Mouse (Mus musculus): ENCODE data around the gene Olfr66. TPM values are rescaled to one million over a fixed set of nuclear protein-coding genes. Genes with fewer than 3 reads are reported as not detected.

The Olfr66 gene
- not detected in 2 replicates for polyA plus RNA-seq (2012; rRNA removed; ENCODE audit: low replicate concordance)

DNA sequence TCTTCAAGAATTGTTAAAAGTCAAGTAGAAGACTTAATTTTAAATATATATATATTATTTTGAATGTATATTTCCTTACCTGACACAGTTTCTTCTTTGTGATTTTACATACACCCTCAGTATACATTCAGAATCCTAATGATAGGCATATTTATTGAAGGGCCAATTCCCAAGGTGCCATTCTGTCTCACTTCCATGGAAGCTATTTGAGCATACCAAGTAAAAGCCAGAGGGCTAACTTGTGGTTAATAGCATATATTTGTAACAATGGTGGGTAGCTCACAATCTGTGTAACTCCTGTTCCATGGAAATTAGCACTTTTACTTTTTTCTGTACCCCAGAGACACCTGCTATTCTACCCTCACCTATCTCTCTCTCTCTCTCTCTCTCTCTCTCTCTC, at the start of gene Olfr66:
Olfr66 (minus strand) TSS at position 101 of the 400 bp plus-strand sequence.

DNA sequence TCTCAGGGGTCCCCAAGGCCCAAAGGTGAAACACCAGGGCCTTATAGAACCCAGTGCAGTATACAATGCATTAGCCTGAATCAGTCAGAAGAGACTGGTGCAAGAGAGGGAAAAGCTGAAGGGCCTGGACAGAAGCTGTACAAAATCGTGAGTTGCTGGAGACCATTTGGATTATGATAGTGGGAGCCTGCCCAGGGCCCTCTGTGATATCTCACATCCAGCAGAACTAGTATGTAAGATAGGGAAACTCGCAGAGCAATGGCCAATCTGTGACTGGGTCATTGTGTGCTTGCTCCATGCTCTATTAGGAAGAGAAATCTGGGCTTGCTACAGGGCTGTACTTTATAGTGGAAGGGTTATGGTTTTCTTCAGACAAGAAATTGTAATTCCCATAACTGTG, 48.2 kb upstream of the Olfr66 start, which contains the start of gene Olfr632:
Olfr632 (plus strand) TSS at position 84 of the 400 bp plus-strand sequence.

DNA sequence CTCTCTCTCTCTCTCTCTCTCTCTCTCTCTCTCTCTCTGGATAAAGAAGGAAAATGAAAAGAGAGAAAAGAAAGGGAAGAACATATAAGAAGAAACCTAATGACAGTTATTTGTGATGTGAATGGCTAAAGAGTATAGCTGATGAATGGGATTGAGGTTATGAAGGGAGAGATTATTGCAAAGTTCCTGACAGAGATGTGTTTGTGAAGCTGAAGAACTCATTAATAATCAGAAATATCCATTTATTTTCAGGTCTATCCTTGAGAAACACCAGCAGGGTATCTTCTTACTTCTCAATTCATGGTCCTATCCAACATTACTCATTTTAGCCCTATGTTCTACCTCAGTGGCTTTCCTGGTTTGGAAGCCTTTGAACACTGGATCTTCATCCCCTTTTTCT, 42.5 kb upstream of the Olfr66 start, which contains the start of gene Olfr631:
Olfr631 (plus strand) TSS at position 301 of the 400 bp plus-strand sequence.

DNA sequence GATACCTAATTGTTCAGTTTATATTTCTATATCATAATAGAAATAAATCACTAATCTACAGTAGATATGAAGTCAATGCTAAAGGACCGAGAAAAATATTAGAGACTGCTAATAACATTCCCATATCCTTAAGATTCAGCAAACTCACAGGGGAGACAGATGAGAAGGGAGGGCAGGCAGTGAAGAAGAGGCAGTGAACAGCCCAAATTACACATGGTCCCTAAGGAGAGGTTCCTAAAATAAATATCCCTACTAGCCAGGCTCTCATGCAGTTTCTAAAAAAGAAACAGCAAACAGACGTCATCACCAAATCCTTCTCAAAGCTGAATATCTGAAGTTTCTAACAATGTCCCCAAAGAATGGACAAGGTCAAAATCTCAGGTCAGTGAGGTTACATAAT, 17.1 kb upstream of the Olfr66 start, which contains the start of gene Olfr65:
Olfr65 (plus strand) TSS at position 301 of the 400 bp plus-strand sequence.

DNA sequence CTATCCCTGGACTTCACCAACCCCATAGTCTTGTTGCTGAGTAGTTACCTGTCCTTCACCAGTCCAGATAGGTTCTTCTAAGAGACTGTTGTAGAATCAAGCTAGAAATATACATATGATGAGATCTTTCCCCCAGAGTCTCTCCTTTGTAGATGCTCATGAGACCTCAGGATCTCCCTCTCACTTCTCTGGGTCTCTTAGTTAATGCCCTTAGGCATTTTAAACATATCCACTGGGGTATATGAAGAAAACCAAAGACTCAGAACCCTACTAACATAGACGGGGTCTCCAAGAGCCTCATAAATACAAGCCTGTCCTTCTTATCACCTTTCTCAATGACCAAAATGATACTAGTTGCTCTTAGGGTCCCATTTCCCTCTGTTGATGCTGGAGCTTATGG, 8.3 kb upstream of the Olfr66 start, which contains the start of gene Olfr64:
Olfr64 (minus strand) TSS at position 101 of the 400 bp plus-strand sequence.

DNA sequence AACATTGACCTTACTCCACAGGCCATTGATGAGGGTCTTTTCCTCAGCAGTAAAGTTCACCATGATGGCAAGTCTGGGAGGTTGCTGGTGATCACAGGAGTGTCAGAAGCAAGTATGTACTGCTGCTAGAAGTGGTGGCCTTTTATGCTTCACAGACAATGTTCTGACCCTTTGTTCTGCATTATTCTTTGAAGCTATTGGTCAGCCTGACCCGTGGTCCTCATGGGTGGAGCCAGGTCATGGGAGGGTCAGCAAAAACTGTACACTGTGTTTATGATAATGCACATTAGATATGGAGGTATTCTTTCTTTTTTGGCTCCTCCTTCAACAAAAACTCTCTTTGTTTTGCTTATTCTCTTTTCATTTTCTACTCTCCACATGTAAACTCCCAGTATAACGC, 33.0 kb downstream of the Olfr66 start, which contains the start of gene Hbb-y:
Hbb-y (minus strand) TSS at position 127 of the 400 bp plus-strand sequence.

DNA sequence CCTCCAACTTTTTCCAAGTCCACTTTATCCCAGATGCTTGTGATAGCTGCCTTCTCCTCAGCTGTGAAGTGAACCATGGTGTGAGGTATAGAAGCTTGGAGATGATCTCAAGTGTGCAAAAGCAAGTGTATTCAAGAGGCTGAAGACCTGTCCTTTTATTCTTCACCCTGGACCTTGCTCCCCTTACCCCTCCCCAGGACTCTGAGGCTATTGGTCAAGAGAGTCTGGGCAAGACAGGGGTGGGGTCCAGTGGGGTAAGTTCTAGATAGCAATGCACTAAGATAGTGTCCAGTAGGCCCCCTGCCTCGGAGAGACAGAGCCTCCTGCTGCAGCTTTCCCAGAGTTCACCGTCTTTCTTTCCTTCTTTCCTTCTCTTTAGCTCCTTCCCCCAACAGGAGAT, 43.0 kb downstream of the Olfr66 start, which contains the start of gene Hbb-bh1:
Hbb-bh1 (minus strand) TSS at position 131 of the 400 bp plus-strand sequence.

DNA sequence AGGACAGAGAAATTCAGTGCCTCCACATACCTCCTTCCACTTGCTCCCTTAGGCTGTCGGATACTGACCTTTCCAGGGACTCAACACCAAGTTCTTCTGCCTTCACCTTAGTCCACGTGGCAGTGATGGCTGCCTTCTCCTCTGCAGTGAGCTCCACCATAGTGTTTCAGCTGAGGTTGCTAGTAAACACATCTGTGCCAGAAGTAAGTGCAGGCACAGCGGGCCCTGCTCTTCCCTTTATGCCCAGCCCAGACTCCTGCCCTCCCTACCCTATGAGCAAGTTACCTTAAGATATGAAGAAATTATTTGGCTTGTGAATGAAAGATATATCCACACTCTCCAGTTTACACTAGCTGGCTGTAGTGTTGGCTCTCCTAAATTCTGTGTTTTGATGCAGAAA, 45.8 kb downstream of the Olfr66 start, which contains the start of gene Hbb-bh2:
Hbb-bh2 (minus strand) TSS at position 253 of the 400 bp plus-strand sequence.

Other genes with a start within 250 kb of the Olfr66 start
- not detected in 2 replicates for gene Olfr622, start 243.6 kb downstream of the Olfr66 start, polyA plus RNA-seq (2012; rRNA removed; ENCODE audit: low replicate concordance)
- gene Olfr623, start 222.6 kb downstream of the Olfr66 start, polyA plus RNA-seq (2012; rRNA removed; ENCODE audit: low replicate concordance), result not detected in 2 replicates
- not detected in 2 replicates for gene Olfr624, start 215.1 kb downstream of the Olfr66 start, polyA plus RNA-seq (2012; rRNA removed; ENCODE audit: low replicate concordance)
- not detected in 2 replicates for gene Olfr625-ps1, start 203.5 kb downstream of the Olfr66 start, polyA plus RNA-seq (2012; rRNA removed; ENCODE audit: low replicate concordance)
- gene Olfr243, start 171.6 kb downstream of the Olfr66 start, polyA plus RNA-seq (2012; rRNA removed; ENCODE audit: low replicate concordance), result not detected in 2 replicates
- gene Olfr628, start 155.9 kb downstream of the Olfr66 start, polyA plus RNA-seq (2012; rRNA removed; ENCODE audit: low replicate concordance), result not detected in 2 replicates
- not detected in 2 replicates for gene Olfr629, start 141.3 kb downstream of the Olfr66 start, polyA plus RNA-seq (2012; rRNA removed; ENCODE audit: low replicate concordance)
- not detected in 2 replicates for gene Olfr630, start 128.9 kb downstream of the Olfr66 start, polyA plus RNA-seq (2012; rRNA removed; ENCODE audit: low replicate concordance)
- gene Olfr69, start 114.7 kb downstream of the Olfr66 start, polyA plus RNA-seq (2012; rRNA removed; ENCODE audit: low replicate concordance), result not detected in 2 replicates
- gene Olfr68, start 106.6 kb downstream of the Olfr66 start, polyA plus RNA-seq (2012; rRNA removed; ENCODE audit: low replicate concordance), result not detected in 2 replicates
- not detected in 2 replicates for gene Olfr67, start 94.4 kb downstream of the Olfr66 start, polyA plus RNA-seq (2012; rRNA removed; ENCODE audit: low replicate concordance)
- 34.6 and 126 TPM in 2 replicates for gene Hbb-bt, start 72.3 kb downstream of the Olfr66 start, polyA plus RNA-seq (2012; rRNA removed; ENCODE audit: low replicate concordance)
- gene Hbb-bs, start 58.2 kb downstream of the Olfr66 start, polyA plus RNA-seq (2012; rRNA removed; ENCODE audit: low replicate concordance), result 335 and 1,183 TPM in 2 replicates
- gene Hbb-bh2, start 45.7 kb downstream of the Olfr66 start, polyA plus RNA-seq (2012; rRNA removed; ENCODE audit: low replicate concordance), result not detected in 2 replicates
- not detected in 2 replicates for gene Hbb-bh1, start 43.1 kb downstream of the Olfr66 start, polyA plus RNA-seq (2012; rRNA removed; ENCODE audit: low replicate concordance)
- not detected in 2 replicates for gene Hbb-y, start 33.0 kb downstream of the Olfr66 start, polyA plus RNA-seq (2012; rRNA removed; ENCODE audit: low replicate concordance)
- gene Olfr64, start 8.2 kb upstream of the Olfr66 start, polyA plus RNA-seq (2012; rRNA removed; ENCODE audit: low replicate concordance), result not detected in 2 replicates
- gene Olfr65, start 17.2 kb upstream of the Olfr66 start, polyA plus RNA-seq (2012; rRNA removed; ENCODE audit: low replicate concordance), result not detected in 2 replicates
- not detected in 2 replicates for gene Olfr631, start 42.6 kb upstream of the Olfr66 start, polyA plus RNA-seq (2012; rRNA removed; ENCODE audit: low replicate concordance)
- gene Olfr632, start 48.1 kb upstream of the Olfr66 start, polyA plus RNA-seq (2012; rRNA removed; ENCODE audit: low replicate concordance), result 0.20 TPM in 1 of 2 replicates, not detected in the other
- not detected in 2 replicates for gene Olfr633, start 58.2 kb upstream of the Olfr66 start, polyA plus RNA-seq (2012; rRNA removed; ENCODE audit: low replicate concordance)
- gene Olfr635, start 84.9 kb upstream of the Olfr66 start, polyA plus RNA-seq (2012; rRNA removed; ENCODE audit: low replicate concordance), result not detected in 2 replicates
- gene Olfr638, start 112.5 kb upstream of the Olfr66 start, polyA plus RNA-seq (2012; rRNA removed; ENCODE audit: low replicate concordance), result not detected in 2 replicates
- gene Olfr639, start 131.1 kb upstream of the Olfr66 start, polyA plus RNA-seq (2012; rRNA removed; ENCODE audit: low replicate concordance), result not detected in 2 replicates
- gene Olfr640, start 139.3 kb upstream of the Olfr66 start, polyA plus RNA-seq (2012; rRNA removed; ENCODE audit: low replicate concordance), result not detected in 2 replicates
- gene Olfr641, start 149.2 kb upstream of the Olfr66 start, polyA plus RNA-seq (2012; rRNA removed; ENCODE audit: low replicate concordance), result not detected in 2 replicates
- gene Olfr642, start 166.4 kb upstream of the Olfr66 start, polyA plus RNA-seq (2012; rRNA removed; ENCODE audit: low replicate concordance), result not detected in 2 replicates
- gene 4930516K23Rik, start 175.2 kb upstream of the Olfr66 start, polyA plus RNA-seq (2012; rRNA removed; ENCODE audit: low replicate concordance), result not detected in 2 replicates
- not detected in 2 replicates for gene Olfr644, start 185.6 kb upstream of the Olfr66 start, polyA plus RNA-seq (2012; rRNA removed; ENCODE audit: low replicate concordance)
- gene Olfr645, start 199.2 kb upstream of the Olfr66 start, polyA plus RNA-seq (2012; rRNA removed; ENCODE audit: low replicate concordance), result not detected in 2 replicates
- gene Olfr646, start 218.6 kb upstream of the Olfr66 start, polyA plus RNA-seq (2012; rRNA removed; ENCODE audit: low replicate concordance), result not detected in 2 replicates
- gene Ubqln5, start 243.6 kb upstream of the Olfr66 start, polyA plus RNA-seq (2012; rRNA removed; ENCODE audit: low replicate concordance), result not detected in 2 replicates